Mouse (Mus musculus) erythroblast, embryonic 14.5 days (primary cell): ENCODE data around the gene Paxx.

Source experiments
- GATA1 ChIP-seq: IDR thresholded peaks from 2 replicates; pipeline ENCODE4 v1.6.1; 2012; ENCODE audit warnings: low read length, inconsistent platforms, mixed read lengths
- TAL1 ChIP-seq: IDR thresholded peaks from 3 replicates; pipeline ENCODE4 v1.6.1; 2012; ENCODE audit warnings: low read length, inconsistent platforms, mixed read lengths

DNA sequence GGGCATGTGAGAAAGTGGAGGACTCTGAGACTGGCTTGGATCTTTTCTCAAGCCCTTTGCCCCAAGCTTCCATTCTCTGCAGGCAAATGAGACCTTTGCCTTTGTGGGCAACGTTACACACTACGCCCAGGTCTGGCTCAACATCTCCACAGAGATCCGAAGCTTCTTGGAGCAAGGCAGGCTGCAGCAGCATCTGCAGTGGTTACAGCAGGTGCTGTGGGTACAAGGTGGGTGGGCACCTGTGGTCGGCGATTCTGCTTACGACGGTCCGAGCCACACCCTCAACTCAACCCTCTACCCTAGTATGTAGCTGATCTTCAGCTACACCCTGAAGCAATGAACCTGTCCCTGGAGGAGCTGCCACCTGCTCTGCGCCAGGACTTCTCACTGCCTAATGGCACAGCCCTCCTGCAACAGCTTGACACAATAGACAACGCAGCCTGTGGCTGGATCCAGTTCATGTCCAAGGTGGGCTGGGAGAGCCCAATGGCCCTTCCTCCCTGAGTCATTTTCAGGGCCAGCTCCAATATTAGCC lies 24.5 kb downstream of the Paxx start:
- TF ChIP-seq GATA1: no peak
- no peak for TF ChIP-seq TAL1
